Mouse (Mus musculus) mesoderm, embryonic 11.5 days (tissue): ENCODE results near the gene Rnf123.

ENCODE experiments used
- DNase-seq: peaks from one replicate; pipeline ENCODE4 v3.0.0-alpha.2; 2012; ENCODE audit warnings: low read depth, low spot score

Rnf123 gene

GRCm38 (mm10) chr9:108082988-108083431 is at the start of gene Rnf123:
TSS of gene Rnf123 (minus strand) at chr9:108083346.
- no peak for DNase-seq

- DNase-seq = no peak
Observed at GRCm38 (mm10) chr9:108132373-108132772, 49.2 kb upstream of the Rnf123 start.

GRCm38 (mm10) chr9:108131502-108131901 is 48.4 kb upstream of the Rnf123 start:
- no peak for DNase-seq

GRCm38 (mm10) chr9:108129042-108129948 is 46.1 kb upstream of the Rnf123 start:
- DNase-seq = no peak

- no peak for DNase-seq
Observed at GRCm38 (mm10) chr9:108128248-108128647, 45.1 kb upstream of the Rnf123 start.

GRCm38 (mm10) chr9:108126436-108127180 is 43.5 kb upstream of the Rnf123 start:
- DNase-seq = no peak

GRCm38 (mm10) chr9:108125731-108126130 is 42.6 kb upstream of the Rnf123 start:
- DNase-seq = no peak

GRCm38 (mm10) chr9:108123916-108124315 is 40.8 kb upstream of the Rnf123 start:
- DNase-seq = no peak

- no peak for DNase-seq
Observed at GRCm38 (mm10) chr9:108121170-108121969, 38.2 kb upstream of the Rnf123 start.

GRCm38 (mm10) chr9:108120671-108121070 is 37.5 kb upstream of the Rnf123 start:
- DNase-seq = no peak

GRCm38 (mm10) chr9:108119891-108120411 is 36.8 kb upstream of the Rnf123 start:
- no peak for DNase-seq

GRCm38 (mm10) chr9:108117143-108117542 is 34.0 kb upstream of the Rnf123 start:
- no peak for DNase-seq

GRCm38 (mm10) chr9:108115290-108116077 is 32.3 kb upstream of the Rnf123 start:
- DNase-seq = no peak

GRCm38 (mm10) chr9:108112719-108113340 is 29.7 kb upstream of the Rnf123 start:
- no peak for DNase-seq

- no peak for DNase-seq
Observed at GRCm38 (mm10) chr9:108111593-108112121, 28.5 kb upstream of the Rnf123 start.

- DNase-seq = peak; percentile 23
Observed at GRCm38 (mm10) chr9:108111101-108111592, 28.0 kb upstream of the Rnf123 start.

- DNase-seq = no peak
Observed at GRCm38 (mm10) chr9:108110160-108110559, 27.0 kb upstream of the Rnf123 start.

GRCm38 (mm10) chr9:108107867-108108266 is 24.7 kb upstream of the Rnf123 start:
- DNase-seq = no peak

GRCm38 (mm10) chr9:108106090-108106489 is 22.9 kb upstream of the Rnf123 start:
- no peak for DNase-seq

- DNase-seq = no peak
Observed at GRCm38 (mm10) chr9:108105549-108105863, 22.4 kb upstream of the Rnf123 start.
